Mouse (Mus musculus) heart, adult 2 months (tissue): ENCODE data around the gene Mpzl2. TPM values are rescaled to one million over a fixed set of nuclear protein-coding genes. Genes with fewer than 3 reads are reported as not detected.
"Not testable (repeated sequence)": the region's sequence is repeated elsewhere in the genome, so short reads cannot be mapped to it uniquely, and the experiment has no call there.

Source experiments
- DNase-seq, 2 experiments: peaks; one replicate each; pipeline ENCODE4 v3.0.0; 2021
- H3K27ac ChIP-seq: fragments of 200-600 bp; 2 replicates; pipeline ENCODE4 v1.8.1; 2022
- H3K27me3 ChIP-seq: fragments of 200-500 bp; 2 replicates; pipeline ENCODE4 v1.6.1; 2012; ENCODE audit warnings: mild to moderate bottlenecking, low read length, inconsistent platforms, mixed read lengths; ENCODE audit not compliant: control insufficient read depth, insufficient read depth
- H3K36me3 ChIP-seq: fragments of 200-500 bp; 2 replicates; pipeline ENCODE4 v1.6.1; 2012; ENCODE audit warnings: low read length, inconsistent platforms; ENCODE audit not compliant: control insufficient read depth, insufficient read depth
- H3K4me1 ChIP-seq: fragments of 200-500 bp; 2 replicates; pipeline ENCODE4 v1.6.1; 2011; ENCODE audit warnings: low read length; ENCODE audit not compliant: control insufficient read depth, insufficient read depth
- H3K4me3 ChIP-seq: fragments of 200-600 bp; 2 replicates; pipeline ENCODE4 v1.8.1; 2022
- H3K79me2 ChIP-seq: fragments of 200-500 bp; replicated peaks from 2 replicates; pipeline ENCODE4 v1.6.1; 2012; ENCODE audit warnings: mild to moderate bottlenecking, inconsistent platforms, low read length, moderate library complexity, mixed read lengths; ENCODE audit not compliant: control insufficient read depth, insufficient read depth
- H3K9ac ChIP-seq: fragments of 200-500 bp; 2 replicates; pipeline ENCODE4 v1.6.1; 2012; ENCODE audit warnings: low read depth, mild to moderate bottlenecking, control low read depth, inconsistent platforms, low read length, mixed read lengths
- CTCF ChIP-seq: fragments of 200-600 bp; IDR thresholded peaks from 2 replicates; pipeline ENCODE4 v1.8.1; 2022; ENCODE audit warnings: antibody characterized with exemption, mild to moderate bottlenecking, moderate library complexity
- EP300 ChIP-seq: fragments of 200-500 bp; IDR thresholded peaks from 2 replicates; pipeline ENCODE4 v1.6.1; 2011; ENCODE audit warnings: low read depth, low read length, control low read depth; ENCODE audit not compliant: insufficient read depth
- POLR2A ChIP-seq: fragments of 200-500 bp; IDR thresholded peaks from 2 replicates; pipeline ENCODE4 v1.6.1; 2011; ENCODE audit warnings: mild to moderate bottlenecking, low read depth, low read length, control low read depth; ENCODE audit not compliant: insufficient read depth
- WGBS: fragments of 180-500 bp; shearing (Covaris S2); methylation state at CpG from one replicate; pipeline ENCODE4 v1.1.7; 2018; 5-methylcytosine and 5-hydroxymethylcytosine counted together
- intact Hi-C: fragments of 180-260 bp; cut with DNase I; formaldehyde crosslinking; loops from one replicate; pipeline ENCODE4 v1.15.1; 2025
- polyA plus RNA-seq: library from polyadenylated mRNA; depleted of rRNA; stranded (reverse); fragments of >200 nt; gene quantifications from 2 replicates; pipeline ENCODE4 v1.2.3, GENCODE M21; 2012
- total RNA-seq, 2 experiments: library from RNA; stranded (reverse); gene quantifications; 2 replicates each; pipeline ENCODE4 v1.2.3; 2021

Gene Mpzl2
- total and polyA plus RNA-seq, 3 experiments, result 0.77 to 1.6 (median 1.2) TPM

GRCm38 (mm10) chr9:45034526-45034925 is 5.1 kb upstream of the Mpzl2 start:
- H3K4me1 ChIP-seq, result no peaks in the 10 kb centered on the region
- no peak for DNase-seq
- H3K4me3 ChIP-seq, result no peak overlapping the region
- WGBS, result 82% methylated on average over 3 of the region's 3 CpGs
- H3K27me3 ChIP-seq, result peaks cover 1% of the 10 kb centered on the region; the same call in 1 of the 2 replicates
- TF ChIP-seq POLR2A, result no peak
- no peak for TF ChIP-seq EP300
- TF ChIP-seq CTCF, result no peak
- H3K79me2 ChIP-seq, result no peaks in the 10 kb centered on the region
- H3K9ac ChIP-seq, result no peak overlapping the region
- H3K36me3 ChIP-seq, result no peaks in the 10 kb centered on the region
- H3K27ac ChIP-seq, result no peak overlapping the region
- intact Hi-C loops, result no loop called here

- intact Hi-C loops, H3K79me2 ChIP-seq, DNase-seq, H3K9ac ChIP-seq, H3K36me3 ChIP-seq, H3K27ac ChIP-seq, H3K4me3 ChIP-seq, H3K4me1 ChIP-seq: not testable (repeated sequence)
- 63% methylated on average over 1 of the region's 1 CpGs for WGBS
- H3K27me3 ChIP-seq, result peaks cover 11% of the 10 kb centered on the region
Measured at GRCm38 (mm10) chr9:45037803-45038202, 1.8 kb upstream of the Mpzl2 start.

- Histone ChIP-seq H3K79me2 (no peaks in the 10 kb centered on the region), H3K27ac (no peak overlapping the region), H3K36me3 (no peaks in the 10 kb centered on the region), H3K9ac (no peak overlapping the region), H3K4me3 (no peak overlapping the region), H3K4me1 (no peaks in the 10 kb centered on the region), H3K27me3 (peaks cover 9% of the 10 kb centered on the region)
- intact Hi-C loops, result no loop called here
- no peak for TF ChIP-seq EP300
- TF ChIP-seq CTCF, result no peak
- TF ChIP-seq POLR2A, result no peak
- DNase-seq, result no peak
- WGBS, result 13% methylated on average over 14 of the region's 14 CpGs
Measured at GRCm38 (mm10) chr9:45040066-45040845, 657 bp downstream of the Mpzl2 start.

- Histone ChIP-seq H3K4me1 (no peaks in the 10 kb centered on the region), H3K27ac (no peak overlapping the region), H3K79me2 (no peaks in the 10 kb centered on the region), H3K36me3 (no peaks in the 10 kb centered on the region), H3K4me3 (no peak overlapping the region), H3K27me3 (peaks cover 9% of the 10 kb centered on the region), H3K9ac (no peak overlapping the region)
- 29% methylated on average over 17 of the region's 17 CpGs for WGBS
- DNase-seq, result peak in 1 of 2 experiments; percentile 10
- intact Hi-C loops, result no loop called here
- TF ChIP-seq EP300, result no peak
- TF ChIP-seq POLR2A, result no peak
- no peak for TF ChIP-seq CTCF
Measured at GRCm38 (mm10) chr9:45041131-45041838, 1.7 kb downstream of the Mpzl2 start.

GRCm38 (mm10) chr9:45042056-45042720 is 2.6 kb downstream of the Mpzl2 start:
- Histone ChIP-seq H3K27ac (no peak overlapping the region), H3K27me3 (peaks cover 9% of the 10 kb centered on the region), H3K9ac (no peak overlapping the region), H3K36me3 (no peaks in the 10 kb centered on the region), H3K79me2 (no peaks in the 10 kb centered on the region), H3K4me1 (no peaks in the 10 kb centered on the region), H3K4me3 (no peak overlapping the region)
- peak; percentile 28 to 41 for DNase-seq
- intact Hi-C loops, result no loop called here
- TF ChIP-seq POLR2A, result no peak
- no peak for TF ChIP-seq CTCF
- TF ChIP-seq EP300, result no peak
- WGBS, result 2% methylated on average over 20 of the region's 20 CpGs

GRCm38 (mm10) chr9:45042947-45043346 is 3.3 kb downstream of the Mpzl2 start:
- intact Hi-C loops, result no loop called here
- Histone ChIP-seq H3K4me3 (no peak overlapping the region), H3K4me1 (no peaks in the 10 kb centered on the region), H3K79me2 (no peaks in the 10 kb centered on the region), H3K9ac (no peak overlapping the region), H3K27me3 (peaks cover 9% of the 10 kb centered on the region), H3K36me3 (no peaks in the 10 kb centered on the region), H3K27ac (no peak overlapping the region)
- 3% methylated on average over 10 of the region's 10 CpGs for WGBS
- TF ChIP-seq EP300 (no peak), CTCF (no peak), POLR2A (no peak)
- DNase-seq, result no peak
